Mouse (Mus musculus) kidney, postnatal 36 days (tissue): ENCODE measurements around the gene Nanog.

Experiments
- DNase-seq, 2 experiments: peaks; one replicate each; pipeline ENCODE4 v3.0.0; 2021 to 2022; ENCODE audit warnings: mixed read lengths in 2 of 2

Nanog gene

GRCm38 (mm10) chr6:122763844-122764445 lies 56.7 kb downstream of the Nanog start:
- no peak for DNase-seq
